Mouse (Mus musculus): ENCODE results near the gene Map4k3. TPM values are rescaled to one million over a fixed set of nuclear protein-coding genes. Genes with fewer than 3 reads are reported as not detected.
"Not testable (repeated sequence)": the region's sequence is repeated elsewhere in the genome, so short reads cannot be mapped to it uniquely, and the experiment has no call there.

Map4k3 gene
- 5.9 and 6.9 TPM in 2 replicates for total RNA-seq (2017)

DNA sequence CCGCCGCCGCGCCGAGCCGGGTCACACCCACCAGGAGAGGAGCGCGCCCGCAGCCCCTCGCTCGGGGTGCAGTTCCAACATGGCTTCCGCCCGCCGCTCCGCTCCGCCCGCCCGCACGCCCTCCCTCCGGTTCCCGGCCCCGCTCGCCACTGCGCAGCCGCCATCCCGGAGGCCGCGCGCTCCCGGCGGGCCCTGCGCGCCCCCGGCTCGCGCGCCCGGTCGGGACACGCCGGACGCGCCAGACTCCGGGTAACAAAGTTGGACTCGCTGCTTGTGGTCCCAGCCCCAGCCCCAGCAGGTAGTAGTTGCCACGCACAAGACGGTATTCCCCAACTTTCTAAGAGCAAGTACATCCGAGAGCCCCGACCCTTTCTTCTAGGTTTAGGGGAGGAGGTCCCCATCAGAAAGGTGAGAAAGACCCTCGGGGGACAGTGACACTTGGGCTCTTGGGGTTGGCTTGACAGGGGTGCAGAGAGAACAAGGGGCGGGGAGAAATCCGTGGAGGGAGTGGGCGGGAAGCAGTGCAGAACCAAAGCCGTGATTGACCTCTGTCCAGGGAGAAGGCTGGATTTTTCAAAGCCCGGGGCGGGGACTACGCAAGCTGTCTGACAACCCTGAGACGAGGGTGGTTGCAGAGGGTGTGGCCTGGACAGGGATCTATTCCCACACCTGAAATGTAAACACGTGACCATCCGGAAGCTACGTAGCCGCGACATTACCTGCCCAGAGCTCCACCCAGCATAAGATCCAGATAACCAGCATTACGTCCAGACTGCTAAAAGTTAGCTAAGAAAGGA, at the start of gene Map4k3:
Gene Map4k3 (minus strand): TSS at position 424 of the 797 bp plus-strand sequence.
- peak; percentile 55 for ATAC-seq (replicated peaks; ENCODE audit: low read depth, poor library complexity, severe bottlenecking)

DNA sequence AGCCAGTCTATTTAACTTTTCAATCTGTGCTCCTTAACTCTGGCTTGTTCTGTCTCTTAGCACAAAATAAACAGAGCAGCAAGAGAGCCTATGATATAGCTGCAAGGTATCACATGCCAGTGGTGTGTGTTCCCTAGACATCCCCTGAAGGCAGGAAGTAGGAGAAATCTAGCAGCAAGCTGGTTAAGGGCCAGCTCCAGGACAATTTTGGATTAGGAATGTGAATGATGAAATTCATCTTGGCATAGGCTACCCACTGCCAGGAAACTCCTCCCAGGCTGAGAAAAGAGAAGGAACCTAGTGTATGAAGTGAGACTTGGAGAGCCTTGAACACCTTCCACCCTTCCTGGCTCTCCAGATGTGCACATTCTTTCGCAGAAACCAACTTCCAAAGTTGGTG, 49.3 kb upstream of the Map4k3 start:
- no peak for ATAC-seq (replicated peaks; ENCODE audit: low read depth, poor library complexity, severe bottlenecking)

DNA sequence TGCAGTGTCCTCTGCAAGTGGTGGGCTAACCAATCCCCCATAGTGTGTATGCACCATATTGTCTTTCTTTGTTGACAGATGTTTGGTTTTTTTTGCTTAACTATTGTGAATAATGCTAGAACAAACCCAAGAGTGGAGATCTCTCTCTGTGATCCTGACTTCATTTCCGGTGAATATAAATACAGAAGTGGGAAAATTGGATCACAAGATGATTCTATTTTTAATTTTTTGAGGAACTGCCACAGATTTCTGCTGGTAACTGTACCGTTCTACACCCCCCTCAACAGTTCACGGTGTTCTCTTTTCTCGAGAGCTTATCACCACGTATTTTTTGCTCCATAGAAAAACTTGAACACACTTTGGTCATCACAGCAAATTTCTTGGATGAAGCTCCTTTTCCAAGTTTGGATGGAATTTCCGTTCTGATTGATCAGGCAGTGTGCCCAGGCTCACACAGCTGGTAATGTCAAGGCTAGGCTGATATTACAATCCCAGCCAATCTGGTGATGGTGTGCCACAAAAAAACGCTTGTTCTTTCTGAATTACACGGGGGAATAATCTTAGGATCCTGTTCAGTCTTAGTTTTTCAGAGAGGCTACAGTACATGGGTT, 47.0 kb upstream of the Map4k3 start:
- no peak for ATAC-seq (replicated peaks; ENCODE audit: low read depth, poor library complexity, severe bottlenecking)

DNA sequence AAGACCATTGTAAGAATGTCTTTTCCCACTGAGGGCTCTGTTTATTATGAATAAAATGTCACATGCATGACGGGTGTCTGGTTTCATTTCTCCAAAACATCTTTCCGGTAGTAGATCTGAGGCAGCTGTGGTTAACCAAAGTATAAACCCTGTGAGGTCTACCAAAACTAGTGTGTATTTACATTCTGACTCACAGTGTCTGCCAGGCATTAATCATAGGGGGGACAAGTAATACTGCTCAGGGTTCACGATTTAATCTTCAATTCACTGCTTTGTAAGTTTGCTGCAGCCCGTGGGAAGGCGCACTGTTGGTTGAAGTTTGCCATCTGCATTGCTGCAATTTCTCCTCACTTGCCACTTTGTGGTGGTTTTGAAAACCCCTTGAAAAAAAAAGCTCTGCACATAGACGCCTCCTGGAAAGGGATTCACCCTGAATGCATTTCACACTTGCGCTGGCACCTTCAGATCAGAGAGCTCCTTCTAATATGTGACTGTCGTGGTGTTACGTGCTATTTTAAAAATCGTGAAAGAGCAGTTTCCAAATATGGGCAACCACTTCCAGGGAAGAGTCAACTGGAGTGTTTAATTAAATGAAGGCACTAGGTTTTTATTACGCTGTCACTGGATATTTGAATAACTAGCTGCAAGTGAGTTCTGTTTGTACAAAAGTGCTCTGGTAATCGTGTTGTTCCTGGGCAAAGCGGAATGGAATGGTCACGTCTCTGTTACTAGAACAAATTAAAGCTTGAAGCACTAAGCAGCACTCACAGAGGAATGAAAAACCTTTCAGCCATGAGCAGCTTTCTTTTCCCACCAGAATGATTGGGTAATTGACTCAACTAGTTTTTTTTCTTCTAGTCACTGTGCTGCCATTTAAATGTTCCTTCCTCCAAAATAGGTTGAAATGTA, 44.5 kb upstream of the Map4k3 start:
- ATAC-seq (replicated peaks; ENCODE audit: low read depth, poor library complexity, severe bottlenecking), result peak; percentile 98

DNA sequence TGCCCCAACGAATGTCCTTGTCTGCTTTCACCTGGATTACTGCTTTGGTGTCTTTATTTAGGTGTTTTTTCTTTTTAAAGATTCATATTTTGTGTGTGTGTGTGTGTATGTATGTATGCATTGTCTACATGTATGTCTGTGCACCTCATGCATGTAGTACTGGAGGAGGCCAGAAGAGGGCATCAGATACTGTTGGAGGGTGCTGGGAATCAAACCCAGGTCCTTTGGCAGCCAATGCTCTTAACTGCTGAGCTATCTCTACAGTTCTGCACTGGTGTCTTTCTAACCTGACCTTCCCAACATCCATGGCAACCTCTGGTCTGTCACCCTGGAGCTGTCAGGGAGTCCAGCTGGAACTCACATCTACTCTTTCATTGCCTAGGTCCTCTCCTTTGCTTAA, 41.8 kb upstream of the Map4k3 start:
- ATAC-seq (replicated peaks; ENCODE audit: low read depth, poor library complexity, severe bottlenecking), result no peak

DNA sequence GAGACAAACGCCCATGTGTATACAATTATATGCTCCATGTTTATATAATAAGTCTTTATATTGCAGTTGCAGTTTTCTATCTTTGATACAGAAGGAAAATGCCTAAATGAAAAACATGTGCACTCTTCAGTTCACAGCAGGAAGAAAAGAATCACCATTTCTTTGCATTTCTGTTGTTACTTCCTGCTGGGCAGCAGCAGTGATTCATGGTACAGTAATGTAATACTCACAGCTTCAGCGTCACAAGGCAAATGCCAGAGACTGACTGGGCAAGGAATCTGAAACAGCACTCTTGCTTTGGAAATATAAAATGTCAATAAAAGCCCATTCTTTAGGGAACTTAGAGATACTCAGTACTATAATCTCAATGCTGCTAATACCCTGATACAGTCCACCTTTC, 36.9 kb upstream of the Map4k3 start:
- ATAC-seq (replicated peaks; ENCODE audit: low read depth, poor library complexity, severe bottlenecking), result no peak

DNA sequence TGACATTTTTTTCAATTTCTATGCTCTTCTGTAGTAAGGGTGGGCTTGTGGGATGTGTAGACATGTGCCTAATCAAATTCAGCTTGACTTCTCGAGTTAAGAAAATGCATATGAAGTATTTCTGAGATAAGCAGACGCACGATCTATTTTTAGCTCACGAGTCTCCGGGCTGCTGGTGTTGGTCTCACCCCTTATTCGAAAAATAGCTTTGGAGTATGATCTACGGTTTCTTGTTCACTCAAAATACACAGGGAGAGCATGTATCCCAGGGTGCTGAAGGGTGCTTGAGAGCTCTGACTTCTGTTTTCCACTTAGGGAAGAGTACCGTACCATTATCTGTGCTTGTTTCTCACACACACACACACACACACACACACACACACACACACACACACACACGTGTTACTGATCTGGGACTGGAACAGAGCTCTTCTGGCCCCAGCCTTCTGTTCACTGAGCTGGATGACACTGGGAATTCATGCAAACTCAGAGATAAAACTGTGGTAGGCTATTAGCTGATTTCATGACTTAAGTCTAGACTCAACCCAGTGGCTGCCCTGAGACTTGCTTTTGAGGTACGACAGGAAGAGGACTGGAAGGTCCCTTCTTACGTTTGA, 34.9 kb upstream of the Map4k3 start:
- peak; percentile 61 for ATAC-seq (replicated peaks; ENCODE audit: low read depth, poor library complexity, severe bottlenecking)

DNA sequence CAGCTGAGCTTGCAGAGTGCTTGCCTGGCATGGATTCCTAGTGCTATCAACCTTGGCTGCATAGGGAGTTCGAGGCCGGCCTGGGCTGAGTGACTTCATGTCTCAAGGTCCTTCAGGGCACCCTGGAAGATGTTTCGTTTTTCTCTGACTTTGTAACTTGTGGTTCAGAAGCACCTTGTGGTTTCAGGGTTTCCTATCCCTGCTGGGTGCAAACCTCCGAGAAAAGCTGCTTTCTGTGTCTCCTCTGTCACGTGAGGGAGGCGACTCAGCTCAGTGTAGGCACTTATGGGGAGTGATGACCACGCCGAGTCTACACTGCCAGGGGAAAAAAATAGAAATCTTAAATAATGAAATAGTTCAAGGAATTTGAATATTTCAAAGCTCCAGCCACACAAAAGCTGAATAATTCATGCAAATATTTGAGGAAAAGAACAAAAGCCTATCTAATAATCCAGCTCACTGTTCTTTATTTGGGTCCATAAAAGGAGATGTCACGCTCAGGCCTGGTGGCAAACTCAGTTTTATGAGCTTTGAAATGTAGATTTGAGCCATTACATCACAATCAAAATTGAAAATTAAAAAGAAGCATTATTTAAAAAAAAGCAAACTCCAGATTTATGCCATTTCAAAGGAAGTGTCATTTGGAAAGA, 34.2 kb upstream of the Map4k3 start:
- ATAC-seq (replicated peaks; ENCODE audit: low read depth, poor library complexity, severe bottlenecking), result peak; percentile 68

DNA sequence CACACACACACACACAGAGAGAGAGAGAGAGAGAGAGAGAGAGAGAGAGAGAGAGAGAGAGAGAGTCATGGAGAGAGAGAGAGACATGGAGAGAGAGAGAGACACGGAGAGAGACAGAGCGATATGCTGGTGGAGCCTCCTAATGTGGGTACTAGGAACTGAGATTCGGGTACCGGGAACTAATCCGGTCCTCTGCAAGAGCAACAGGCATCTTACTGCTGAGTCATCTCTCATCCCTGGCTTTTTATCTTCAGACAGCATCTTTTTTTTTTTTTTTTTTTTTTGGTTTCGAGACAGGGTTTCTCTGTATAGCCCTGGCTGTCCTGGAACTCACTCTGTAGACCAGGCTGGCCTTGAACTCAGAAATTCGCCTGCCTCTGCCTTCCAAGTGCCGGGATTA, 32.9 kb upstream of the Map4k3 start:
- not testable (repeated sequence) for ATAC-seq (replicated peaks; ENCODE audit: low read depth, poor library complexity, severe bottlenecking)

DNA sequence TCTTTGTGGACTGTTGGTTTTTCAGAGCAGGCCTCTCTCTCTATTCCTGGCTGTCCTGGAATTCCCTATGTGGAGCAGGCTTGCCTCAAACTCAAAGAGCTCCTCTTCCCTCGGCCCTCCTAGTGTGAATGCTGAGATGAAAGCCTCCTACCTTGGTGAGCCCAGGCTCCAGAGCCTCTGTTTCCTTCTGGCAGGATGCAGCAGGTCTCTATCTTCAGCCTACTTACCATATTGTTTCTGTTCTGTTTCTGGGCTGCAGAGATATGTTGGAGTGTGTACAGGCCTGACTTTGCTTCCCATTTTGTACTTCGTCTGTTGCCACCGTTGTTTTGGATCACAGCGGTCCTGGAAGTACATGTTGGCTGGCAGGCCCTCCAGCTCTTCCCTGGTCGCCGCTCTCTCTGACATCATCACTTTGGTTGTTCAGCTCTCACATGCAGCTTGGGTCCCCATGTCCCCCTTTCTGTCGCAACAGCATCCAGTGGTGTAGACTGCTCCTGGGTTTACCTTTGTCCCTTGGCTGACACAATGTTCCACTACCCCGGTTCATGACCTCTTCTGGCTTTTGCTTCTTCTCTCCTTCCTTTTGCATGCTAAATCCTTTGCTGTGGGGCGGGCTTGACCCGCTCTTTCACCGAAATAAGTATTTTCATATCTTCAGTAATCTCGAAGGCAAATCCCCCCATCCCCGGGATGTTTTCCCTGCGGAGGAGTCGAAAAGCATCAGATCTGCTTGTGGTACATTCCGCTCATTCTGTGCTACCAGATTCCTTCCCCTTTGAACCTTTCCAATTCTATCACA, 32.3 kb upstream of the Map4k3 start:
- ATAC-seq (replicated peaks; ENCODE audit: low read depth, poor library complexity, severe bottlenecking), result no peak

DNA sequence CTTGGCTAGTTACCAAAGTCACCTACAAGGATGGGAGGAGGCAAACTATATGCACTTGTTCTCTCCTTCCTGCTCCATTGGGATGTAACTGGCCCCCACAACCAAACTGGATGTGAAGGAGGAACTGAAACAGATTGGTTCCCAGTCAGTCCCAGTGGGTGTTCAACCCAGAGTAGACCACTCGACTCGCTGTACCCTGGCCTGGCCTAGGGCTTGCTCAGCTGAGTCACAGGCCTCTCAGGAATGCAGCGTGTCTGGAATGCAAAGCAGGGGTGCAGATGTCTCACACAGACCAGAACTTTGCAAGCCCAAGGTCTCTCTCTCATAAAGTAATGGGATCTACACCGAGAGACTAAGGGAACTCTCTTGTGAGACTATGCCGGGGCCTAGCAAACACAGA, 27.8 kb upstream of the Map4k3 start:
- ATAC-seq (replicated peaks; ENCODE audit: low read depth, poor library complexity, severe bottlenecking), result 0 out of 2 replicates have a peak, but pooled peaks have one; percentile 32

DNA sequence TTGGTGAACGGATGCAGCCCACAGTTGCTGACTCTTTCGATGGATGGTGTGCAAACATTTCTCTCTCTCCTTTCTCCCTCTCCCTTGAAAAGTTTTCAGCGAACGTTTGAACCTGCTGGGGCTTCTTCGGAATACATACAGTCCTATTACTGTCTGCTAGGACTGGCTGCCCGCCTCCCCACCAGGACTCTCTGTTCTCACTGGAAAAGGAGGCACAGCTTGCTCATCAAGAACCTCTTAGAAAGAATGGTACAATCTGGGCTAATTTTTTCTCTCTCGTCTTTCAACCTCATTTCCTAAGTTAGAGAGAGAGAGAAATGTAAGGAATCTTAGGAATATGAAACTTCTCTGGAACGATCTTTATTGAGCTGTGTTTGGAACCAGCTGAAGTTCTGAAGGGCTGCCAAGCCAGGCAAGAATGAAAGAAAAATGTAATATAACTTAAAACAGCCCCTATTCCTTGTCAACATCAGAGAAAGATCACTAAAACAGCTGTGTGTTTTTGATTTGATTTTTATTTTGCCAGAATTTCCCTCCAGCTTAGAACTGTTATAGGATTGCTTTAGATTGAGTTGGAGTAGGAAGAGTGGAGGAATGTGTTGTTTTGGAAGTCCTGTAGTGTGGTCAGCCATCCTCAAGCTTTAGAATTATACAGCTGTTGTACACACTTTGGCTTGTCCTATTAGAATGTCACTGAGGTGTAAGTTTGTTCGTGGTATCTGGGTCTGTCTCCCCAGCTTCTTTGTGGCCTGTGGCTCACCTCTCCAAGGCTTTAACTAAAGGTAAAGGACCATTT, 27.0 kb upstream of the Map4k3 start:
- ATAC-seq (replicated peaks; ENCODE audit: low read depth, poor library complexity, severe bottlenecking), result no peak

DNA sequence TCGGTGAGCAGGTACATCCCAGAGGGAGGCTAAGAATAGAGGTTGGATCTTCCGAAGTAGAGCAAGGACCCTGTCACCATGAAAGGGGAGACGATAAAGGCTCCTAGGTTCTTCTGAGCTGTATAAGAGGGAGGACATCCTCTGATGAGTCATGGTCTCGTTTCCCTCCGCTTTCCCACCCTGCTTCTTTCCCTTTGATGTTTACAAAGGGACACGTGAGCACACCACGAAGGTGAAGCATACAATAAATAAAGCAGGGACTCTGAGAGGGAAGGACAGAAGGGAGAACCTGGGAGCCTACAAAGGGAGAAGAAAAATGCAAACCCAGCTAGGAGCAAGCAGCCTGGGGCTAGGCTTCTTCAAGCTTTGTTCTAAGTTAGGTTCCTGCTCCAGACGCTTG, 26.3 kb upstream of the Map4k3 start:
- no peak for ATAC-seq (replicated peaks; ENCODE audit: low read depth, poor library complexity, severe bottlenecking)

DNA sequence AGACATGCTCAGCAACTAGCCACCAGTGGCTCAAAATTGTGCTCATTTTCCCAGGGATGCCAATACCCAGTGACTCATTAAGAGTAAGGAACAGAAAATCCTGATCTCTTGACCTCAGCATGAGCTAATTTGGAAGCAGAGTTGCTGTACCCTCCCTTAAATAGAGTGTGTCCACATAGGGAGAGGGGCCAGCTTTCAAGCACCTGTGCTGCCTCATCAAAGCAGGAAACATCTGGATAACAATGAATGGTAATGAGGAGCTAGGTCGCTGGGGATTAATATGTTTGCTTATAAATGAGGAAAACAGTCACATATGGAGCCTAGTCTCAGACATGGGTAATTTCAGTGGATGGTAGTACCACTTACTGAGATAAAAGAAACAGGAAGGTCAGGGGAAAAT, 24.2 kb upstream of the Map4k3 start:
- ATAC-seq (replicated peaks; ENCODE audit: low read depth, poor library complexity, severe bottlenecking), result no peak

DNA sequence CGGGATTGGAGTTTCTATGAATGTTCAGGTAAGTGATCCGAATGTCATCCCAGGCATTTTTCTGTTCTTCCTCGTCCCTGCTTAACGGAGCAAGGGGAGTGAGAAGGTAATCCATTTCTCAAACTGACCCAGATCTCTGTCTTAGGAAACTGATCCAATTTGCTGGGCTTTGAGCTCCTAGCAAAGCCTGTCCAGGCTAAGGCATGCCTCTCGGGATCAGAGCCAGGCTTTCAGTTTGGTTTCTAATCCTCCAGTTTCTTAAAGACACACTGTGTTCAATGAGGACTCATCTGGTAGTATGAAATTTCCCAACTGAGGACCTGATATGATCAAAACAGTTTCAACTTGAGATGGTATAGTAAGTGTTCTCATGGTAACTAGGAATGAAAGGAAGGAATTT, 11.1 kb upstream of the Map4k3 start:
- no peak for ATAC-seq (replicated peaks; ENCODE audit: low read depth, poor library complexity, severe bottlenecking)

DNA sequence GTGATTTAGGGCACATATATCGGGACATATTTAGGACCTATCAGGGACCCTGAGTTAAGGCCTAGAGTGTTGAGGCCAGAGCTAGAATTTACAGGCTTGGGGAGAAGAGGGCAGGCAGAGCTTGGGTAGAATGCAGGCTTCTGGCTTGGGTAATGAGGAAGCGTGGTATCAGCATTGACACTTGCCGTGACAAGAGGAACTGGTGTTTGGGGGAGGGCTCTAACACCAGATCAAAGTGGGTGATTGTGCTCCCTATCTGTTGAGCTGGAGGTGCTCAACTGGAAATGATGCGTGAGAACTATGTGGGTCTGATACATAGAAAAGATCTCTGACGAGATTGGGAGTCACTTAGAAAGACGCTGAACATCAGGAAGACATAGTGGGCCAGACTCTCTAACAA, 6.4 kb upstream of the Map4k3 start:
- ATAC-seq (replicated peaks; ENCODE audit: low read depth, poor library complexity, severe bottlenecking), result peak; percentile 70

DNA sequence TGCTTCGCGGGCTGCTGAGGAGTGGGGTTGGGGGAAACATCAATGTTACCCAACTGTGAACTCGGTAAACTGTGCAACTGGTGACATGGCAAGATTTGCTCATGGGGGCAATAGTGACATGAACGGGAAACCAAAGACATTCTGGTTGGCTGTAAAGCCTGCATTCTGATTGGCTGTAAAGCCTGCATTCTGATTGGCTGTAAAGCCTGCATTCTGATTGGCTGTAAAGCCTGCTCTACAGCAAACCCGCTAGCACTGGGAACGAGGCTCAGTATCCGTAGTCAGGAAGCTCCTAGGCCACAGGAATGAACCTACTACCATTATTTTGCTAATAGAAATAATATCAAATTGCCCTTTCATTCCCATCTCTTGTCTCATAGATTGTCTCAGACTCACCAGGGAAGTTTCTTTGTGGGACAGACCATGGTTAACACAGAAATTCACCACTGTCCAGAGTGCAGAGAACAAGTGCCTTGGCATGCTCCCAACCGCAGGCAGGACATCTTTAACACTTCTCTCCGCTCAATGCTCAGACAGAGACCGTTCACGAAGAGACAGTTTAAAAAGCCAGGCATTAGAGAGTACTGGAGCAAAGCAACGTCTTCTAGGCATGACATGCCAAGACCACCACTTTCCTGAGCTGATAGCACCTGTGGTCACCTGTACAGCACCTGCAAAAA, 5.0 kb upstream of the Map4k3 start:
- ATAC-seq (replicated peaks; ENCODE audit: low read depth, poor library complexity, severe bottlenecking), result no peak

DNA sequence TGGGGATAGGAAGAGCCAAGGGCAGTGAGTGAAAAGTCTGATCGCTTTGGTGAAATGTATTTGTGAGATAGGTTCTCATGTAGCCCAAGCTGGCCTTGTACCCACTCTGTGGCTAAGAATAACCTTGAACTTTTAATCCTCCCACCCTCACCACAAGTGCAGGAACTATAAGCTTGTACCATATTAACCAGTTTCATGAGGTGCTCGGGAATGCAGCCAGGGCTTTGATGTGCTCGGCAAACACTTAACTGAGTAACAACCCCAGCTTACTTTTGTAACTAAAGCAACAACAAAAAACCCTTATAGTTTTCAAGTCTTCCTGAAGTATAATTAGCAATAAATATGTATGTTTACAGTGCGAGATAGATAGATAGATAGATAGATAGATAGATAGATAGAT, 4.0 kb upstream of the Map4k3 start:
- no peak for ATAC-seq (replicated peaks; ENCODE audit: low read depth, poor library complexity, severe bottlenecking)
